Mouse (Mus musculus) hindbrain, embryonic 14.5 days (tissue): ENCODE data around the gene Rbfox2. TPM values are rescaled to one million over a fixed set of nuclear protein-coding genes. Genes with fewer than 3 reads are reported as not detected.
A peak's percentile ranks its signal among the peaks of the same experiment; 100 is the strongest.

Experiments
- ATAC-seq: fragments of 200-750 bp; cut with Nextera tagmentation; 2 replicates; pipeline ENCODE4 v1.8.0; 2017; ENCODE audit warnings: moderate number of reproducible peaks, mild to moderate bottlenecking, moderate TSS enrichment, moderate library complexity; ENCODE audit not compliant: low FRiP score
- DNase-seq: peaks from one replicate; pipeline ENCODE4 v3.0.0-alpha.2; 2015; ENCODE audit warnings: low spot score
- H3K27ac ChIP-seq: fragments of 300-500 bp; sonication (generic); 2 replicates; pipeline ENCODE4 v1.5.1; 2014; ENCODE audit warnings: mild to moderate bottlenecking, moderate library complexity
- H3K27me3 ChIP-seq: fragments of 300-500 bp; sonication (generic); 2 replicates; pipeline ENCODE4 v1.6.1; 2014; ENCODE audit warnings: mild to moderate bottlenecking, low read length, mixed read lengths; ENCODE audit not compliant: control insufficient read depth, insufficient read depth
- H3K36me3 ChIP-seq: fragments of 300-500 bp; sonication (generic); replicated peaks from 2 replicates; pipeline ENCODE4 v1.6.1; 2014; ENCODE audit not compliant: control insufficient read depth, insufficient read depth
- H3K4me1 ChIP-seq: fragments of 300-500 bp; sonication (generic); replicated peaks from 2 replicates; pipeline ENCODE4 v1.6.1; 2014; ENCODE audit warnings: antibody characterized with exemption, low read length, mixed read lengths; ENCODE audit not compliant: control insufficient read depth, insufficient read depth
- H3K4me2 ChIP-seq: fragments of 300-500 bp; sonication (generic); replicated peaks from 2 replicates; pipeline ENCODE4 v1.6.1; 2014; ENCODE audit warnings: mild to moderate bottlenecking, moderate library complexity
- H3K4me3 ChIP-seq: fragments of 300-500 bp; sonication (generic); replicated peaks from 2 replicates; pipeline ENCODE4 v1.5.1; 2014; ENCODE audit warnings: mild to moderate bottlenecking, low read length
- H3K9ac ChIP-seq: fragments of 300-500 bp; sonication (generic); 2 replicates; pipeline ENCODE4 v1.6.1; 2014
- H3K9me3 ChIP-seq: fragments of 300-500 bp; sonication (generic); 2 replicates; pipeline ENCODE4 v1.6.1; 2016; ENCODE audit warnings: low read length; ENCODE audit not compliant: control insufficient read depth
- WGBS: fragments of 180-500 bp; shearing (Covaris S2); extraction: QIAGEN DNeasy Blood & Tissue Kit; methylation state at CpG from one replicate; pipeline ENCODE4 v1.1.7; 2014; 5-methylcytosine and 5-hydroxymethylcytosine counted together
- polyA plus RNA-seq: library from polyadenylated mRNA; unstranded; fragments of >200 nt; fragmentation: Nextera tagmentation; extraction: Ambion mirVana; gene quantifications from 2 replicates; pipeline ENCODE4 v1.2.1, GENCODE M21; 2014

Rbfox2 gene
- polyA plus RNA-seq, 1 experiment from 2014 or later = 154 TPM

DNA sequence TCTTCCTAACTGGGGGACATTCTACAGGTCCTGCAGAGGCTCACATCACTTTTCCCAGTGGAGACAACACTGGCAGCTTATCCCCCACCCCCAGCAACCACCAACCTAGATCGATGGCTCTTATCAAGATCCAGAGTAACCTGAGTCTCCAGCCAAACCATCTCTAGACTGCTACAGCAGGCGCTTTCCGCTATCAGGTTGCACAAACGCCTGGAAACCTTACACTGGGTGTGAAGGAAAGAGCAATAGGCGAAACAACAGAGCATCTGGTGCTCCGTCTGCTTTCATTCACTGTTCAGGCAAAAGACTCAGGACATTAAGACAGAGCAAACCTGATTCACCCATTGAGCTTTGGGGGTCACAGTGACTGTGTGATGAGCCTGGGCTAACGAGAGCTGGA, 15.3 kb downstream of the Rbfox2 start:
- Histone ChIP-seq H3K27ac (no peak overlapping the region), H3K9me3 (no peaks in the 10 kb centered on the region), H3K36me3 (no peaks in the 10 kb centered on the region), H3K4me3 (no peak overlapping the region), H3K4me1 (0 out of 2 replicates have a peak, but pooled peaks cover 5% of the 10 kb centered on the region), H3K4me2 (no peak overlapping the region), H3K9ac (no peak overlapping the region), H3K27me3 (no peaks in the 10 kb centered on the region)
- DNase-seq (no peak), ATAC-seq (no peak)
- WGBS = 74% methylated on average over 7 of the region's 7 CpGs

- no peak overlapping the region for H3K9ac ChIP-seq
- H3K36me3 ChIP-seq = no peaks in the 10 kb centered on the region
- H3K4me1 ChIP-seq = 0 out of 2 replicates have a peak, but pooled peaks cover 5% of the 10 kb centered on the region
- no peak overlapping the region for H3K27ac ChIP-seq
- 79% methylated on average over 2 of the region's 2 CpGs for WGBS
- no peak overlapping the region for H3K4me2 ChIP-seq
- ATAC-seq (no peak), DNase-seq (no peak)
- no peaks in the 10 kb centered on the region for H3K9me3 ChIP-seq
- no peak overlapping the region for H3K4me3 ChIP-seq
- no peaks in the 10 kb centered on the region for H3K27me3 ChIP-seq
These were observed 16.5 kb downstream of the Rbfox2 start for GRCm38 (mm10) chr15:77290352-77290751.

GRCm38 (mm10) chr15:77280130-77280529, 26.7 kb downstream of the Rbfox2 start:
- no peaks in the 10 kb centered on the region for H3K36me3 ChIP-seq

DNA sequence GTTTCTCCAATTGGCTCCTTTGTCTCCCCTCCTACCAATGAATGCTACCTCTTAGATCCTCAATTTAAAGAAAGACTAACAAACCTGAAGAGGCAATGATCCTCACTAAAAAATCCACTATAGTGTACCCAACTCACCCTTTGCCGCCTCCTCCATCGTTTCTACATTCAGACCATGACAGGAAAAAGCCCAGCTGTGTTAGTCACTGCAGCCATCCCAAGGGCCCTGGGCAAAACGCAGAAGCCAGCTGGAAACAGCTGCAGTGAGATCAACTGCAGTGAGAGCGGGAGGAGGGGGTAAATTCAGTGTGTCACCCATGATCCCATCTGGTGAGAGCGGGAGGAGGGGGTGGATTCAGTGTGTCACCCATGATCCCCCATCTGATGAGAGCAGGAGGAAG, 28.0 kb downstream of the Rbfox2 start:
- Histone ChIP-seq H3K4me1 (no peaks in the 10 kb centered on the region), H3K27me3 (no peaks in the 10 kb centered on the region), H3K4me3 (no peak overlapping the region), H3K9ac (no peak overlapping the region), H3K36me3 (no peaks in the 10 kb centered on the region), H3K9me3 (no peaks in the 10 kb centered on the region), H3K27ac (no peak overlapping the region), H3K4me2 (no peak overlapping the region)
- DNase-seq = no peak
- no peak for ATAC-seq
- WGBS = 59% methylated on average over 5 of the region's 5 CpGs

More at GRCm38 (mm10) chr15:77280130-77280529, 26.7 kb downstream of the Rbfox2 start:
- Histone ChIP-seq H3K4me2 (no peak overlapping the region), H3K9ac (no peak overlapping the region), H3K4me3 (no peak overlapping the region), H3K27me3 (no peaks in the 10 kb centered on the region), H3K9me3 (no peaks in the 10 kb centered on the region), H3K27ac (no peak overlapping the region), H3K4me1 (no peaks in the 10 kb centered on the region)
- 100% methylated on average over 1 of the region's 1 CpGs for WGBS
- no peak for ATAC-seq
- no peak for DNase-seq

GRCm38 (mm10) chr15:77276838-77277725, 29.7 kb downstream of the Rbfox2 start:
- Histone ChIP-seq H3K4me1 (no peaks in the 10 kb centered on the region), H3K9me3 (no peaks in the 10 kb centered on the region), H3K4me3 (no peak overlapping the region), H3K27ac (no peak overlapping the region), H3K9ac (no peak overlapping the region), H3K27me3 (no peaks in the 10 kb centered on the region), H3K36me3 (no peaks in the 10 kb centered on the region), H3K4me2 (no peak overlapping the region)
- 78% methylated on average over 3 of the region's 3 CpGs for WGBS
- ATAC-seq = no peak
- peak; percentile 36 for DNase-seq

GRCm38 (mm10) chr15:77276300-77276699, 30.5 kb downstream of the Rbfox2 start:
- DNase-seq (no peak), ATAC-seq (no peak)
- Histone ChIP-seq H3K9me3 (no peaks in the 10 kb centered on the region), H3K9ac (no peak overlapping the region), H3K4me2 (no peak overlapping the region), H3K27ac (no peak overlapping the region), H3K36me3 (no peaks in the 10 kb centered on the region), H3K4me3 (no peak overlapping the region), H3K27me3 (no peaks in the 10 kb centered on the region), H3K4me1 (no peaks in the 10 kb centered on the region)
- WGBS = 88% methylated on average over 1 of the region's 1 CpGs

- Histone ChIP-seq H3K9ac (no peak overlapping the region), H3K9me3 (no peaks in the 10 kb centered on the region), H3K36me3 (no peaks in the 10 kb centered on the region), H3K27me3 (no peaks in the 10 kb centered on the region), H3K4me1 (0 out of 2 replicates have a peak, but pooled peaks cover 3% of the 10 kb centered on the region), H3K27ac (no peak overlapping the region), H3K4me2 (no peak overlapping the region), H3K4me3 (no peak overlapping the region)
- ATAC-seq (no peak), DNase-seq (no peak)
- 84% methylated on average over 2 of the region's 2 CpGs for WGBS
These were observed 31.2 kb downstream of the Rbfox2 start for GRCm38 (mm10) chr15:77275572-77275971.

GRCm38 (mm10) chr15:77273947-77274346, 32.9 kb downstream of the Rbfox2 start:
- ATAC-seq = no peak
- 0 out of 2 replicates have a peak, but pooled peaks cover 3% of the 10 kb centered on the region for H3K4me1 ChIP-seq
- H3K9me3 ChIP-seq = no peaks in the 10 kb centered on the region
- 80% methylated on average over 6 of the region's 6 CpGs for WGBS
- H3K27ac ChIP-seq = no peak overlapping the region
- H3K9ac ChIP-seq = no peak overlapping the region
- no peak for DNase-seq
- no peaks in the 10 kb centered on the region for H3K36me3 ChIP-seq
- no peak overlapping the region for H3K4me3 ChIP-seq
- H3K27me3 ChIP-seq = no peaks in the 10 kb centered on the region
- H3K4me2 ChIP-seq = no peak overlapping the region

DNA sequence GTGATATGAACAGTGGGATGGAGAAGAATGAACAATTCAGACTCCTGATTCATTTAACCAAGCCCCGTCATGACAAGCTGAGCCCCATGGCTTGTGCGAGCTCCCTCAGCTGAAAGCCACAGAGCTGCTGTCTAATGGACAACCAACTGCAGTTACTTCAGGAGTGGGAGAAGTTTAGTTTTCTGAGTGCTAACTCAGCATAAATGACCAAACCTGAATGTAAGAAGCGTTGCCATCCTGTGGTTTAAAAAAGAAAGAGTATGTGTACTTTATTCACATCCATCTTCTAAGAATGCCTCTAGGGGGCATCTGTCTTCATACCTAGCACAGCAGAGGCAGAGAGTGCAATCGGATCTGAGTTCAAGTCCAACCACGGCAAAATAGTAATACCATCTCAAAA, 35.5 kb downstream of the Rbfox2 start:
- DNase-seq (no peak), ATAC-seq (no peak)
- H3K36me3 ChIP-seq = no peaks in the 10 kb centered on the region
- no peak overlapping the region for H3K27ac ChIP-seq
- 0 out of 2 replicates have a peak, but pooled peaks cover 3% of the 10 kb centered on the region for H3K4me1 ChIP-seq
- H3K27me3 ChIP-seq = no peaks in the 10 kb centered on the region
- no peak overlapping the region for H3K4me2 ChIP-seq
- H3K4me3 ChIP-seq = no peak overlapping the region
- no peak overlapping the region for H3K9ac ChIP-seq
- no peaks in the 10 kb centered on the region for H3K9me3 ChIP-seq
- WGBS = 92% methylated on average over 5 of the region's 5 CpGs
